Mouse (Mus musculus) testis, postnatal 14 days (tissue): ENCODE results near the gene Tas2r117.

ENCODE experiments used
- DNase-seq: peaks from one replicate; pipeline ENCODE4 v3.0.0; 2021; ENCODE audit warnings: low spot score

Tas2r117 gene

DNA sequence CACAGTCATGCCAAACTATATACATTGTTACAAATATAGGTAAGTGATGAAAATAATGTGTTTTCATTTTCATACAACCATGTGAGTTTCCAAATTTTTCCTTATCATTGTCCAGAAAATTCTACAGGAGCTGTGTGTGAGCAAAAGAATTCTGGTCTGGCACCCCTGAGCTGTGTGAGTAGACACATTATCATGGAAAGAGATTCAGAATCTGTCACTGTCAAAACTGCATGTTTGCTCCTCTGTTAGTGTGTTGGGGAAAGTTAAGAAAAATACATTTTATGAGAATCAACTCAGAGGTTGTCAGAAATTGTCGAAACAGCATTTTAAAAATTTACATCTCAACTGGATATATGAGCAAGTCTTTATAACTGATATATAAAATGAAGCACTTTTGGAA, at the start of gene Tas2r117:
Gene Tas2r117, plus strand, starts transcription at position 301 of the 400 bp plus-strand sequence.
- DNase-seq, result no peak

DNA sequence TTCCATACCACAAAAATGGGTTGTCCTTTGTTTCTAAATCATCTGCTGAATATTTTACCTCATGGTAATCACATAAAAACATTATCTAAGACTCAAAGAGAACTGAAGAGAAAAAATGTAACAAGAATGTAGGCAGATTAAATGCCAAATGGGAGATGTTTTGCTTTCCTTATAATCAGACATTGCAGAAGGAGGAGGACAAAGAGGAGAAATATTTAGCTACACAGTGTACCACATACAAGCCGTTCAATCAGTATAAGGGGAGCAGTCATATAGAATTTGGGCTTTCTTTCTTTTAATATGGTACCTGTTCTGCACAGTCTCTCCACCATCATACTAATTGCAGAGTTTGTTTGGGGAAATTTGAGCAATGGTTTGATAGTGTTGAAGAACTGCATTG, 48.2 kb upstream of the Tas2r117 start, which contains the start of gene Tas2r124:
Gene Tas2r124, plus strand, starts transcription at position 301 of the 400 bp plus-strand sequence.
- DNase-seq, result no peak

DNA sequence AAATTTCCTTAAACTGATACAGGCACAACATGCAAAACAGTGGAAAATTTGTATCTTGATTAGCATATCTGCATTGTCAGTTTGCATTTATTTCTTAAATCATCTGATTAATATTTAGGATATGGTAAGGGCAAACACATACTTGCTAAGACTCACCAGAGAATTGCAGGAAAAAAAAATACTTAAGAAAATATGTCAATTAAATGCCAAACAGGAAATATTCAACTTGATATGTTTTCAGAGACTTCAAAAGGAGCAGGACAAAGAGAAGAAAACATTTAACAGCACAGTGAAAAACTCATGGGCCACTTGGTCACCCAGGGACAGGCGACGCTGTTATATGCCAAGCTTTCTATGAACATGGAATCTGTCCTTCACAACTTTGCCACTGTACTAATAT, 40.8 kb upstream of the Tas2r117 start, which contains the start of gene Tas2r102:
Gene Tas2r102, plus strand, starts transcription at position 301 of the 400 bp plus-strand sequence.
- no peak for DNase-seq

DNA sequence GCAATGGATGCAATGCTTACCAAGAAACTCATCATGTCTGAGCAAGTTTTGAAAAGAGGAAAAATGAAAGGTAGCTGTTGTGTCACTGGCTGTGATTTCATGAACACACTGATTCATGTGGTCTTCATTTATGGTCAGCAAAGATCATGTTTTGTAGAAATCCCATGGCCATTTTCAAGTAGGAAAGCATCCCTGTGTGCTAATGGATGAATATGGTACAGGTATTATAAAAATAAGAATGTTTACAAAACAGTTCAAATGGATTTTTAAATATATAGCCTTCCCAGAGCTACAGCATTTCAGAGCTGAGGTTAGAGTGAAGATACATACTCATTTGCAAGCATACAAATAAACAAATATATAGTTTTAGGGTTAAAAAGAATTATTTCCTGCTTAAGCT, 24.6 kb upstream of the Tas2r117 start, which contains the start of gene Tas2r136:
Gene Tas2r136, minus strand, starts transcription at position 101 of the 400 bp plus-strand sequence.
- no peak for DNase-seq

DNA sequence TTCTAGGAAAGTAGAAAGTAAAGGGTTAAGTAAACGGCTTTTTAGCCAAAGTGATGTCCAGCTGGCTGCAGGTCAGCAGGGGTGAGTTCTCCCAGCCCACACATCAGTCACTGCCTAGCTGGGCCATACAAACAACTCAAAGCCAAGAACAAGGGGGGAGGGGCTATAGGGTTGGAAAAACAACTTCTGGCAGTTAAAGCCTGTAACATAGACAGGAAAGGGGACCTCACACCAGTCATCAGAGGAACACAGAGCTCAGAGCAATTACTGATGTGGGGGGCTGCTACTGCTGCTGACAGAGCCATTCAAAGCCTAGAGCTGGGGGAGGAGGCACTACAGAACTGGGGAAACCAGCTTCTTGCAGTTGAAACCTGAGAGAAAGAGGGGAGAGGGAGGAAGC, 7.2 kb upstream of the Tas2r117 start:
- no peak for DNase-seq

DNA sequence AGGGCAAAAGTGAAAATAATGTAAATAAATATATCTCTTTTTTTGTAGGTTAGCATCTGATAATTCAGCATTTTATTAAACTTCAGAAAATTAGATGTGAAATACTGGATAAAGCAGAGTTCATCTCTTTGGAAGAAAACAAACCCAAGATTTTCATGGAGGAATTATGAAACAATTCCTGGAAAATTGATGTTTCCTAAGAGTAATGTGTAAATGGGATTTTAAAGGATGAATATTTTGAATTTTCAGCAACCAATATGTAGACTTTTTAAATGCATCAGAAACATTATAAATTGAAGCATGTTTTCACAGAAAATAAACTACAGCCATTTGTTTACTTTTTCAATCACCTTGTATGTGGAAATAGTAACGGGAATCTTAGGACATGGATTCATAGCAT, 44.2 kb downstream of the Tas2r117 start, which contains the start of gene Tas2r123:
Gene Tas2r123, plus strand, starts transcription at position 301 of the 400 bp plus-strand sequence.
- DNase-seq, result no peak
